Mouse (Mus musculus) stomach, embryonic 16.5 days (tissue): ENCODE measurements around the gene C130050O18Rik. TPM values are rescaled to one million over a fixed set of nuclear protein-coding genes. Genes with fewer than 3 reads are reported as not detected.

Experiments used
- ATAC-seq: fragments of 200-750 bp; cut with Nextera tagmentation; 2 replicates; pipeline ENCODE4 v1.8.0; 2017; ENCODE audit warnings: moderate number of reproducible peaks, moderate TSS enrichment; ENCODE audit not compliant: insufficient read depth, low FRiP score
- H3K27ac ChIP-seq: fragments of 300-500 bp; sonication (generic); 2 replicates; pipeline ENCODE4 v1.5.1; 2014; ENCODE audit warnings: low read length
- H3K27me3 ChIP-seq: fragments of 300-500 bp; sonication (generic); 2 replicates; pipeline ENCODE4 v1.6.1; 2014; ENCODE audit warnings: low read length, control low read depth, mixed read lengths; ENCODE audit not compliant: control insufficient read depth, insufficient read depth
- H3K36me3 ChIP-seq: fragments of 300-500 bp; sonication (generic); 2 replicates; pipeline ENCODE4 v1.6.1; 2014; ENCODE audit warnings: low read length; ENCODE audit not compliant: control insufficient read depth, insufficient read depth
- H3K4me1 ChIP-seq: fragments of 300-500 bp; sonication (generic); 2 replicates; pipeline ENCODE4 v1.6.1; 2014; ENCODE audit warnings: low read length, control low read depth, mixed read lengths; ENCODE audit not compliant: control insufficient read depth, insufficient read depth
- H3K4me2 ChIP-seq: fragments of 300-500 bp; sonication (generic); 2 replicates; pipeline ENCODE4 v1.6.1; 2014; ENCODE audit warnings: low read depth, low read length, mixed read lengths
- H3K4me3 ChIP-seq: fragments of 300-500 bp; sonication (generic); replicated peaks from 2 replicates; pipeline ENCODE4 v1.5.1; 2014; ENCODE audit warnings: mild to moderate bottlenecking, low read length
- H3K9ac ChIP-seq: fragments of 300-500 bp; sonication (generic); 2 replicates; pipeline ENCODE4 v1.6.1; 2014; ENCODE audit warnings: low read length
- H3K9me3 ChIP-seq: fragments of 300-500 bp; sonication (generic); replicated peaks from 2 replicates; pipeline ENCODE4 v1.6.1; 2016; ENCODE audit warnings: low read length, control low read depth; ENCODE audit not compliant: control insufficient read depth
- WGBS: fragments of 180-500 bp; shearing (Covaris S2); extraction: QIAGEN DNeasy Blood & Tissue Kit; methylation state at CpG from one replicate; pipeline ENCODE4 v1.1.7; 2014; 5-methylcytosine and 5-hydroxymethylcytosine counted together
- polyA plus RNA-seq: library from polyadenylated mRNA; unstranded; fragments of >200 nt; fragmentation: Nextera tagmentation; extraction: Ambion mirVana; gene quantifications from 2 replicates; pipeline ENCODE4 v1.2.1, GENCODE M21; 2015

Gene C130050O18Rik
- polyA plus RNA-seq, 1 experiment from 2014 or later = 0.80 TPM

GRCm38 (mm10) chr5:139403692-139404260 lies 1.3 kb upstream of the C130050O18Rik start:
- Histone ChIP-seq H3K36me3 (no peaks in the 10 kb centered on the region), H3K4me3 (no peak overlapping the region), H3K27ac (no peak overlapping the region; the same call in 1 of the 2 replicates), H3K9me3 (no peaks in the 10 kb centered on the region), H3K4me2 (no peak overlapping the region), H3K9ac (no peak overlapping the region; the same call in 1 of the 2 replicates), H3K4me1 (0 out of 2 replicates have a peak, but pooled peaks cover 4% of the 10 kb centered on the region), H3K27me3 (no peaks in the 10 kb centered on the region)
- 84% methylated on average over 8 of the region's 8 CpGs for WGBS
- no peak for ATAC-seq

GRCm38 (mm10) chr5:139405478-139405877 lies 398 bp downstream of the C130050O18Rik start:
- H3K4me3 ChIP-seq = no peak overlapping the region
- H3K9me3 ChIP-seq = no peaks in the 10 kb centered on the region
- H3K4me1 ChIP-seq = peaks cover 11% of the 10 kb centered on the region
- H3K4me2 ChIP-seq = no peak overlapping the region
- no peaks in the 10 kb centered on the region for H3K36me3 ChIP-seq
- H3K27me3 ChIP-seq = no peaks in the 10 kb centered on the region
- H3K9ac ChIP-seq = no peak overlapping the region; the same call in 1 of the 2 replicates
- H3K27ac ChIP-seq = peak overlapping the region; percentile 19; the same call in 1 of the 2 replicates
- no peak for ATAC-seq
- 66% methylated on average over 7 of the region's 7 CpGs for WGBS

- ATAC-seq = no peak
- Histone ChIP-seq H3K4me1 (peaks cover 11% of the 10 kb centered on the region), H3K4me3 (no peak overlapping the region), H3K27me3 (no peaks in the 10 kb centered on the region), H3K9ac (no peak overlapping the region), H3K9me3 (no peaks in the 10 kb centered on the region), H3K36me3 (no peaks in the 10 kb centered on the region), H3K4me2 (no peak overlapping the region), H3K27ac (peak overlapping the region; percentile 19; the same call in 1 of the 2 replicates)
- WGBS = 48% methylated on average over 3 of the region's 3 CpGs
Observed at GRCm38 (mm10) chr5:139405953-139406352, 873 bp downstream of the C130050O18Rik start.

GRCm38 (mm10) chr5:139407121-139407885 lies 2.2 kb downstream of the C130050O18Rik start:
- no peaks in the 10 kb centered on the region for H3K9me3 ChIP-seq
- 0 out of 2 replicates have a peak overlapping the region, but pooled peaks have one; percentile 16 for H3K27ac ChIP-seq
- no peak overlapping the region for H3K4me2 ChIP-seq
- no peaks in the 10 kb centered on the region for H3K27me3 ChIP-seq
- no peak for ATAC-seq
- no peaks in the 10 kb centered on the region for H3K36me3 ChIP-seq
- H3K9ac ChIP-seq = peak overlapping the region; percentile 42; the same call in 1 of the 2 replicates
- H3K4me3 ChIP-seq = no peak overlapping the region
- peaks cover 11% of the 10 kb centered on the region for H3K4me1 ChIP-seq
- 81% methylated on average over 14 of the region's 14 CpGs for WGBS

GRCm38 (mm10) chr5:139408511-139408910 lies 3.4 kb downstream of the C130050O18Rik start:
- H3K4me3 ChIP-seq = no peak overlapping the region
- no peak overlapping the region for H3K4me2 ChIP-seq
- H3K27me3 ChIP-seq = no peaks in the 10 kb centered on the region
- 74% methylated on average over 7 of the region's 7 CpGs for WGBS
- no peaks in the 10 kb centered on the region for H3K36me3 ChIP-seq
- H3K4me1 ChIP-seq = peaks cover 11% of the 10 kb centered on the region
- H3K9ac ChIP-seq = no peak overlapping the region
- no peak for ATAC-seq
- H3K9me3 ChIP-seq = no peaks in the 10 kb centered on the region
- H3K27ac ChIP-seq = no peak overlapping the region

GRCm38 (mm10) chr5:139409412-139409811 lies 4.3 kb downstream of the C130050O18Rik start:
- H3K4me2 ChIP-seq = no peak overlapping the region
- peak; percentile 60; the same call in 1 of the 2 replicates for ATAC-seq

GRCm38 (mm10) chr5:139410056-139410455 lies 5.0 kb downstream of the C130050O18Rik start:
- no peak for ATAC-seq
- 82% methylated on average over 4 of the region's 4 CpGs for WGBS
- Histone ChIP-seq H3K36me3 (no peaks in the 10 kb centered on the region), H3K27ac (no peak overlapping the region), H3K4me3 (no peak overlapping the region), H3K4me1 (peaks cover 11% of the 10 kb centered on the region), H3K9me3 (no peaks in the 10 kb centered on the region), H3K4me2 (no peak overlapping the region), H3K9ac (no peak overlapping the region), H3K27me3 (no peaks in the 10 kb centered on the region)

More at GRCm38 (mm10) chr5:139409412-139409811, 4.3 kb downstream of the C130050O18Rik start:
- Histone ChIP-seq H3K9ac (0 out of 2 replicates have a peak overlapping the region, but pooled peaks have one; percentile 17), H3K27ac (peak overlapping the region; percentile 64; the same call in 1 of the 2 replicates), H3K4me3 (no peak overlapping the region), H3K27me3 (no peaks in the 10 kb centered on the region), H3K9me3 (no peaks in the 10 kb centered on the region), H3K36me3 (no peaks in the 10 kb centered on the region), H3K4me1 (peaks cover 11% of the 10 kb centered on the region)
- 66% methylated on average over 12 of the region's 12 CpGs for WGBS

- Histone ChIP-seq H3K4me3 (no peak overlapping the region), H3K4me2 (no peak overlapping the region), H3K4me1 (peaks cover 7% of the 10 kb centered on the region), H3K9me3 (no peaks in the 10 kb centered on the region), H3K27me3 (no peaks in the 10 kb centered on the region), H3K36me3 (no peaks in the 10 kb centered on the region), H3K27ac (no peak overlapping the region), H3K9ac (no peak overlapping the region)
- no peak for ATAC-seq
- WGBS = 89% methylated on average over 6 of the region's 6 CpGs
Observed at GRCm38 (mm10) chr5:139411117-139411516, 6.0 kb downstream of the C130050O18Rik start.

- H3K36me3 ChIP-seq = no peaks in the 10 kb centered on the region
- H3K4me3 ChIP-seq = no peak overlapping the region
- H3K4me1 ChIP-seq = peaks cover 7% of the 10 kb centered on the region
- WGBS = 63% methylated on average over 15 of the region's 15 CpGs
- no peaks in the 10 kb centered on the region for H3K9me3 ChIP-seq
- H3K9ac ChIP-seq = no peak overlapping the region
- no peaks in the 10 kb centered on the region for H3K27me3 ChIP-seq
- no peak for ATAC-seq
- no peak overlapping the region for H3K4me2 ChIP-seq
- H3K27ac ChIP-seq = no peak overlapping the region
Observed at GRCm38 (mm10) chr5:139411665-139412314, 6.7 kb downstream of the C130050O18Rik start.
